Mouse (Mus musculus) C2C12 (cell line): ENCODE measurements around the gene Fbrsl1.

Source experiments
- CTCF ChIP-seq: IDR thresholded peaks from one replicate; pipeline ENCODE4 v1.5.1; 2011; ENCODE audit not compliant: control insufficient read depth, insufficient read depth, insufficient read length
- FOSL1 ChIP-seq: IDR thresholded peaks from one replicate; pipeline ENCODE4 v1.8.0; 2011; ENCODE audit warnings: mild to moderate bottlenecking, low read length; ENCODE audit not compliant: poor library complexity, insufficient read depth, severe bottlenecking
- MAX ChIP-seq: IDR thresholded peaks from one replicate; pipeline ENCODE4 v1.6.1; 2011; ENCODE audit warnings: mild to moderate bottlenecking, control low read depth
- MYOG ChIP-seq: IDR thresholded peaks from one replicate; pipeline ENCODE4 v1.6.1; 2011; ENCODE audit not compliant: control insufficient read depth, insufficient read length; ENCODE audit errors: extremely low read depth
- USF1 ChIP-seq: IDR thresholded peaks from one replicate; pipeline ENCODE4 v1.6.1; 2011; ENCODE audit warnings: low read depth, mild to moderate bottlenecking, control low read depth, moderate library complexity

DNA sequence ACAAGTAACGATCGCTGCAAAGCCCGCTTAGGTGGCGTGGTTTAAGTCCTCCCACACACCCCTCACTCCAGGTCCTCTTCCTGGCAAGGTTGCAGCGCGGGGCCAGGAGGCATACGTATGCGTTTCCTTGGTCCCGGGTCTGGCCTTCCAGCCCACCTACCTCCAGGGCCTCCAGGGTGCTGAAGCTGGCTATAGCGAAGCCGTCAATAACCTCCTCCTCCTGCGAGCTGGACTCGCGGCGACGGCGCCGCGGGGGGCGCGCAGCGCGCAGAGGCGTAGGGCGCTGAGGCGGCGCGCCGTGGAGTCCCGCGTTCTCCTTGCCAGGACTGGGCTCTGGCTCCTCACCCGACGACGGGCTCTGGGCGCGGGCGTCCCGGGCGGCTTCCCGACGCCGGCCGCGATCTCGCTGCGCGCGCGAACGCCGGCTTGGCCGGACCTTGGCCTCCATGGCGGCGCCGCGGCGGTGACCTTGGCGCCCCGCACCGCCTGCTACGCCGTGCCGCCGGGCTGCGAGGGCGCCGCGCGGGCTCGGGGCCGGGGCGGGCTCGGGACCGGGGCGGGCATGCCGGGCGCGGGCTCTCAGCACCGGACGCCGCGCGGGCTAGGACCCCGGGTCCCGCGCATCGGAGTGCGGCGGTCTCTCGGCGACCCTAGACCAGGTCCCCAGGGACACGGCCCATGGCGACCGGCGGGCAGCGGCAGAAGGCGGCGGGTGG lies 425 bp downstream of the Fbrsl1 start:
- TF ChIP-seq FOSL1 (no peak), CTCF (no peak), MAX (no peak), MYOG (no peak), USF1 (no peak)
